Mouse (Mus musculus): ENCODE measurements around the gene Gm7030. TPM values are rescaled to one million over a fixed set of nuclear protein-coding genes. Genes with fewer than 3 reads are reported as not detected.
"Not testable (repeated sequence)": the region's sequence is repeated elsewhere in the genome, so short reads cannot be mapped to it uniquely, and the experiment has no call there.

The Gm7030 gene
- total RNA-seq, 2 experiments from 2014 or later, result not detected

GRCm38 (mm10) chr17:36154271-36155149 is 25.3 kb upstream of the Gm7030 start:
- no peak for DNase-seq (ENCODE audit: low spot score in 2 of 2)
- Histone ChIP-seq H3K27ac (no peak overlapping the region), H3K4me3 (no peak overlapping the region)
- TF ChIP-seq CTCF (conservative IDR thresholded peaks at IDR 0.05), result no peak

- H3K4me3 ChIP-seq; H3K27ac ChIP-seq; DNase-seq (ENCODE audit: low spot score in 2 of 2): not testable (repeated sequence)
Observed at GRCm38 (mm10) chr17:36151200-36151599, 22.0 kb upstream of the Gm7030 start.

DNA sequence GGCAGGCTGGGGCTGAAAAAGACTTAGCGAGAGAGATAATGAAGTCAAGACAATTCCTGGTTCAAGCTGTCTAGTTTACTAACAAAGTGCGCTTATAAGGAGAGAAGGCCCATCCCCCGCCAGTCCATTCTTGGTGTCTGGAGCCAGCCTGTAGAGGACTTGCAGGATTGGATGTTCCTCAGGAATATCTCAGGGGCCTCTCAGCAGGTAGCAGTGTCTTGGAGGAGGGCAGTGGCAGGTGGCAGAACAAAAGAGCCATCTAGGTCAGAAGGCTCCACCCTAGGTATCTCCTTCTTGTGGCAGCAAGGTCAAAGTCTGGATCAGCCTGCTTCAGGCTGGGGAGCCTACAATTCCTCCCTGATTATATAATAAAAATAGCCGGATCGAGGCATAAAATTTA is 19.2 kb upstream of the Gm7030 start:
- DNase-seq (ENCODE audit: low spot score in 2 of 2); H3K4me3 ChIP-seq: not testable (repeated sequence)

GRCm38 (mm10) chr17:36146937-36147336 is 17.7 kb upstream of the Gm7030 start:
- not testable (repeated sequence) for DNase-seq (ENCODE audit: low spot score in 2 of 2); H3K4me3 ChIP-seq; H3K27ac ChIP-seq

More for the DNA sequence above, 19.2 kb upstream of the Gm7030 start:
- not testable (repeated sequence) for H3K27ac ChIP-seq

- not testable (repeated sequence) for DNase-seq (ENCODE audit: low spot score in 2 of 2); H3K27ac ChIP-seq
Observed at GRCm38 (mm10) chr17:36145861-36146156, 16.6 kb upstream of the Gm7030 start.

DNA sequence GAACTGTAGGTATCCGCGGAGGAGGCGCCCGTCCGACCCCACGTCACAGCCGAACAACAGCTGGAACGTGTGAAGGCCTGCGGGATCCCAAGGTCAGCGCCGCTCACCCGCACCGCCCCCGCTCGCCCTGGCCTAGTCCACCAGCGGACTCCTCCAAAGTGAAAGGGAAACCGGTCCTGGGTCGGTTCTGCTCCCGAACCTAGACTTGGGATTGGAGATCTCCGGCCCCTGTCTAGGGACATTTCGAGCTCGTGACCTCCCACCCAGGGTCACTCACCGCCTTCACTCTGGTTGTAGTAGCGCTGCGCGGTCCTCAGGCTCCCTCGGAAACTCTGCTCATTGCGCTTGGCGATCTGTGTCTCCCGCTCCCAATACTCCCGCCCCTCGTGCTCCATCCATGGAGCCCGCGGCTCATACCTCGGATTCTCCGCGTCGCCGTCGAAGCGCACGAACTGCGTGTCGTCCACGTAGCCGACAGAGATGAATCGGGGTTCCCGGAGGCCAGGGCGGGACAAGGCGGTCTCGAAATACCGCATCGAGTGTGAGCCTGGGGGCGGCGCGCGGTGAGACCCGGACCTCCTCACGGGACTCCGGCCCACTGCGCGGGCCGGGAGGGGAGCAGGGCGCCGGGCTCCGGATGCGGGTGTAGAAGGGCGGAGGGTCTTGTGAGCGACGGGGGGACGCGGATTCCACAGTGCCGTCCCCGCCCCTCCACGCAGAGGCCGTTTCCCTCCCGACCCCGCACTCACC is 16.1 kb upstream of the Gm7030 start:
- Histone ChIP-seq H3K4me3 (peak overlapping the region; percentile 47), H3K27ac (no peak overlapping the region)
- no peak for DNase-seq (ENCODE audit: low spot score in 2 of 2)
- TF ChIP-seq CTCF (conservative IDR thresholded peaks at IDR 0.05), result no peak

More at GRCm38 (mm10) chr17:36145861-36146156, 16.6 kb upstream of the Gm7030 start:
- H3K4me3 ChIP-seq, result peak overlapping the region; percentile 47

DNA sequence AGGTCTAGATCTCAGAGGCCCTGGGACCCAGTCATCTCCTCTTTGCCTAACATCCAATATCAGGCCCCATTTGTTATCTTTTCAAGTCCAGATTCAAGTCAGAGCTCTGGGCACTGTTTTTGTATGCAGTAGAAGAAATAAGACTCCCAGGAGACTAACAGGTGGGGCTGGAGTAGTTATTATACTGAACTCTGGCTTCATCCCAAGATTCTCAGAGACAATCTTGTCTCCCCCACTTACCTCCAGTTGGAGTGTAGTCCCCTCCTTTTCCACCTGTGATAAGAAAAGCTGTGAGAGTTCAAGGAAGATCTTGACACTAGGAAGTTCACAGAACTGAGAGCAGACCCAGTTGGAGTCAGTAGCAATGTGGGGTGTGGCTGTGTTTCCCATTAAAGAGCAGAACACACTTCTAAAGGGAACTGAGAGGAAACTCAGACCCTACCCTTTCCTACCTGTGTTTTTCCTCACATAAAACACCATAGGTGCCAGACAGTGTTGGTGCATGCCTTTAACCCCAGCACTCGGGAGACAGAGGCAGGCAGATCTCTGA is 7.1 kb upstream of the Gm7030 start:
- DNase-seq (ENCODE audit: low spot score in 2 of 2); H3K4me3 ChIP-seq; H3K27ac ChIP-seq: not testable (repeated sequence)

DNA sequence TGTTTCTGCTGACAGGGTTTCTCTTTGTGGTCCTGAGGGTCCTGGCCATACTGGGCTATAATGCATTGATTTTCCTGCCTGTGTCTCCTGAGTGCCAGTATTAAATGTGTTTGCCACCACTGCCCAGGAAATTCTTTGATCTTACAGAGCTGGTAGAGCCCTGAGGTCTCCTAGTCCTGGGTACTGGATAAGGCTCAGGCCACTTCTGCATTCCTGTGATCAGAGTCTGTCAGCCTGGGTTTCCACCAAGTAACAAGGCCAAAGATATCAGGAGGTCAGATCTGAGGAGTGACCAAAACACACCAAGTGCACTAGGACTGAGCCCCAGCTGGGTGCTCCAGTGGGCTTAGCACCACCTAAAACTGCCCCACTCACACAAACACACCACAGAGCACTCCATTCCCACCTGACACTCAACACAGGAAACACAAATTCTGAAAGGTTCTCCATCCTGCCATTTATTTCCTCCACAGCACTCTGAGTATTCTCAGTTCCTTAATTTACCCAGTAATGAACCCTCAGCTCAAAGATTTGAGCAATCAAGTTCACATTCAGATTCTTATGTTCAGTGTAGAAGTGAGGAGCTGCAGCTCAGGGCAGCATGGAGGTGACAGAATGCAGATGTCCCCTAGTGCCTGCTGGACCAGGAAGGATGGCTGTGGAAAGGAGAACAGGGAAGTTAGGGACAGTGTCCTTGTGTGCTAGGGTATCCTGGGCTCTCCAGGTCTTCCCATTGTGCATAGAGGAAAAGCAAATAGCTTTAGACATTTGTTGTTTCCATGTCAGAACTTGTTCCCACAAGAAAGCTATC is 6.4 kb upstream of the Gm7030 start:
- not testable (repeated sequence) for DNase-seq (ENCODE audit: low spot score in 2 of 2); H3K27ac ChIP-seq; H3K4me3 ChIP-seq

DNA sequence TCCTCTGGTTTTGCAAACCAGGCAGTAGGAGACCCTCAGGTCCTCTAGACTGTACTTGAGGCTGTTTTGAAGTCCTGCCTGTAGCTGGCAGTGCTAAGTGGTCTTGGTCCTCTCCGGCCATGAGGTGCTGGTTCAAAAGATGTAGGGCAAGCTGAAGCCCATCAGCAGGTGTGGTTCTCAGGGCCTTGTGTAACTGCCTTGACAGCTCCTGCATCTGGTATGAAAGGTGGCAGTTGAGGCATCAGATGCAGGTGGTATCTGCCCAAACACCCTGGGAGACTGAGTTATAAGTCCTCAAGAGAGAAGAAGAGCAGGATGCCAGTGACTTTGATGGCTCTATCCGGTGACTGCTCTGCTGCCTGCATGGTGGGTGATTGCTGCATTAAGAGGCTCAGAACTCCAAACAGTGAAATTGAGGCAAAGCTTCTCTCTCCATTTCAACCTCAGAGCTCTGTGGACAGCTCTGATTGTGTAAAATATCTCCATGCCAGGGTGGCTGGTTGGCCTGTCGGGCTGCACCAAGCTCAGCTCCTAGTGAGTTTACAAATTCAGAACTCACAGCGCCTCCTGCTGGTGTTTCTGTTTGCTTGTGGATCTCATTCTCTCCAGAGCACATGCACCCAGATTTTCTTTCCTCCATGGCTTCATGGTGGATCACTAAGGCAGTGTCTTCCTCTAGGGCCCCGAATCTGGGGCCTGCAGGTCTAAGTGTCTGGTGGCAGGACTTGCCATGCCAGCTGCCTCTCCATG is 2.5 kb upstream of the Gm7030 start:
- Histone ChIP-seq H3K27ac (no peak overlapping the region), H3K4me3 (no peak overlapping the region)
- no peak for DNase-seq (ENCODE audit: low spot score in 2 of 2)
- peak; percentile 31 for TF ChIP-seq CTCF (conservative IDR thresholded peaks at IDR 0.05)

DNA sequence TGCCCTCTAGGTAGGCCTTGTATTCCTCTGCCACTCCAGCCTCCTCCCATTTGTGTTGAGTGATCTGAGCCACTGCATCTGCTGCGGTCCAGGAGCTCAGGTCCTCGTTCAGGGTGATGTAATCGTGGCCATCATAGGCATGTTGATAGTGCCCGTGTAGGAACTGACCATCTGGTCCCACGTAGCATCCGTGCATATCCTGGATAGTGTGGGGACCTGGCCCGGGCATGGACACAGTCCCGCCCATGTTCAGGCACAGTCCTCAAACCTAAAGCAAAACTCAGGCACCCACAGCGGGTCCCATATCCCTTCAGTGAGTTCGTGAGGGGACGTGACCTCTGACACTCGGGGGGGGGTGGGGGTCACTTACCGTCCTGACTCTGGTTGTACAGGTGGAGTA is 700 bp downstream of the Gm7030 start:
- H3K4me3 ChIP-seq; DNase-seq (ENCODE audit: low spot score in 2 of 2); H3K27ac ChIP-seq: not testable (repeated sequence)

GRCm38 (mm10) chr17:36124111-36124510 is 5.1 kb downstream of the Gm7030 start:
- H3K4me3 ChIP-seq; H3K27ac ChIP-seq; DNase-seq (ENCODE audit: low spot score in 2 of 2): not testable (repeated sequence)

DNA sequence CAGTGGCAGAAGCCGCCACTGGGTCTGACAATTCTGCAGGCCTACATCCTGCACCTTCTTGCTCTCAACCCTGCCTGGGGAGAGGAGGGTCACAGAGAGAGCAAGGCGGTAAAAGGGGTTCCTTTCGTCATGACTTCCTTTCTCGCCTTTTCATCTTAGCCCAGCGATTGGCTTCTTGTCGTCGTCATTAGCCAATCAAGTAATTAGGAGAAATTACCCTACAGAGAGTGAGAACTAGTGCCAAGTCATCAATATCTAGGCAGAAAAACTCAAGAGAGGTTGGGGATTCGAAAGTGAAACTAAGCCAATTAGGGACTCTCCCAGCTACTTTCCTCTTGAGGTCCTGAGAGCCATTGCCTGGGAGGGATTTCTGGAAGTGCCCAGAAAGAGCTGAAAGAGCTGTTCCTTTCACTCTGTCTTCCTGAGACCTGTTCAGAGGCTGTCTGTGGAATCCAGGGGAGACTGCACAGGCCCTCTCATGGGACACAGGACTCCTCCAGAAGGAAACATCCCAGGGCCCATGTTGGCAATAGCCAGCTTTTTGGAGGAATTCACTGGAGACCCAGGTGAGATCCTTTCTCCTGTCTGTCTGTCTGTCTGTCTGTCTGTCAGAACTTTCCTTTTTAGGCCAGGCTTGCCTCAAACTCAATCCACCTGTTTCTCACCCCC is 7.7 kb downstream of the Gm7030 start, which contains the start of gene Gm19684:
Gm19684 (plus strand) TSS at position 327 of the 669 bp plus-strand sequence.
- not testable (repeated sequence) for H3K27ac ChIP-seq
- peak within 1 kb of the TSS; percentile 51 for H3K4me3 ChIP-seq
- DNase-seq (ENCODE audit: low spot score in 2 of 2), result peak in 1 of 2 experiments; percentile 64

DNA sequence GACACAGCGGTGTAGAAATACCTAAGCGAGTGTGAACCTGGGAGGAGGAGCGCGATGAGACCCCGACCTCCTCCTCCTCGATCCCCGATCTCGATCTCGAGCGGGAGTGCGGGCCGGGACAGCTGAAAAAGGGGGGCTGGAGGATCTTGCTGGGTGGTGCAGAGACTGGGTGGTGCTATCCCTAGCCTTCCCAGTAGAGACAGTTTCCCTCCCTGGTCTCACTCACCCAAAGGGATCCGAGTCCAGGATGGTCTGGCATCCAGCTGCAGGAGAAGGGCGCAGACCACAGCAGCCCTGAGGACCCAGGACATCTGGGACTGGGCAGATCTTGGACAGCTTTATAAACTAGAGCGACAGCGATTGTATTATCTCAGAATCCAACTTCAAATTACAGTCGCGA is 8.4 kb downstream of the Gm7030 start:
- peak overlapping the region; percentile 51 for H3K4me3 ChIP-seq
- not testable (repeated sequence) for H3K27ac ChIP-seq; DNase-seq (ENCODE audit: low spot score in 2 of 2)

DNA sequence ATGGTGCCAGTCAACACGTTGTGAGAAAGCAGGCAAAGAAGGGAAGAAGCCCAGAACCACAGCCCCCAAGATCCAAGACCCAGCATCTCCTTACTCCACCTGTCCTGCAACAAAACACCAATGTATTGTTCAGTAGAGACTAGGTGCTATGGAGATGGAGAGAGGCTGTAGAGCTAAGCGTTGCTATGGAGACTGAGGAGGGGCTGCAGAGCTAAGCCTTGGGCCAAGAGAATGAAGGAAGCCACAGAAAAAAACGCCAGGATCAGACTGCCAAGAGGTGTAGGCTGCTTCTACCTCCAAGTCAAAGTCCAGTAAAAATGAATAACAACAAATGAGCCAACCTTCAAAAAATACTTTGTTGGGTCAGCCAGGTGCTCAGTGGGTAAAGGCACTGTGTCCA is 12.7 kb downstream of the Gm7030 start:
- not testable (repeated sequence) for DNase-seq (ENCODE audit: low spot score in 2 of 2); H3K4me3 ChIP-seq; H3K27ac ChIP-seq
